In the genomic region with DNA sequence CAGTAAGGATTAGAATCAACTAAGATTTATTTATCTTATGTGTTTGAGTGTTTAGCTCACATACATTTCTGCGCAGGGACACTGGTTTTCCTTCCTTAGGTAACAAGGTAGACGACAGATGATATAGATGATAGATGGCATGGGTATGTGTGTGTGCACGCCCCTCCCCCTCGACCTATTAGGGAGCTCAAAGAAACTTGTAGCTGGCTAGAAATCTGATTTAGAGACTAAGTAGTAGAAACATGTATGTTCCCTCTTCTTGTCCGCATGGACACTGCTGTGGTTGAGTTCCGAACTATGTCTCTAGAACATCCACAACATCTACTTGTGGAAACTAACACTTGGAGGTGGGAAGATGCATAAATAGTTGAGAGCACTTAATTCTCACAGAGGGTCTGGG, we compare ENCODE assay signal across 8 mouse cellular contexts. TPM values are rescaled to one million over a fixed set of nuclear protein-coding genes. Genes with fewer than 3 reads are reported as not detected.
DNase-seq lines count a peak whose midpoint lies in the region; ATAC-seq lines count a peak whose summit lies in the region.

No protein-coding gene starts in this region.

- no peaks in the 10 kb centered on the region for H3K36me3 ChIP-seq in erythroblast, embryonic 14.5 days (ENCODE audit: control insufficient read depth)
- H3K36me3 ChIP-seq in liver, embryonic 13.5 days: no peaks in the 10 kb centered on the region

- ATAC-seq in erythroblast, adult 5-6 weeks (replicated peaks; ENCODE audit: low FRiP score, poor library complexity, severe bottlenecking): no peak
- ATAC-seq in liver, embryonic 13.5 days (ENCODE audit: low read depth): no peak

- no peaks in the 10 kb centered on the region for H3K9me3 ChIP-seq in erythroblast, embryonic 14.5 days (ENCODE audit: control insufficient read depth, low read length)
- no peaks in the 10 kb centered on the region for H3K9me3 ChIP-seq in liver, embryonic 13.5 days (replicated peaks)

- DNase-seq in thymus, postnatal 4 days: peak; percentile 14
- DNase-seq in thymus, postnatal 10 days (ENCODE audit: low spot score in 2 of 2): no peak
- no peak for DNase-seq in liver, embryonic 13.5 days
- no peak for DNase-seq in layer of hippocampus, adult 9-10 months (ENCODE audit: low spot score)
- no peak for DNase-seq in frontal cortex, postnatal 25 days (ENCODE audit: low spot score in 2 of 2)
- no peak for DNase-seq in right cerebral cortex, postnatal 36 days (ENCODE audit: low spot score in 2 of 2)

- no peaks in the 10 kb centered on the region for H3K27me3 ChIP-seq in erythroblast, embryonic 14.5 days (ENCODE audit: control insufficient read depth)
- no peaks in the 10 kb centered on the region for H3K27me3 ChIP-seq in liver, embryonic 13.5 days

- no peak overlapping the region for H3K27ac ChIP-seq in liver, embryonic 13.5 days

- peak overlapping the region; percentile 54; the same call in 1 of the 2 replicates for H3K9ac ChIP-seq in liver, embryonic 13.5 days

- 46% methylated on average over 6 of the region's 6 CpGs for WGBS in liver, embryonic 13.5 days (ENCODE audit: insufficient replicate concordance)

- peaks cover 4% of the 10 kb centered on the region for H3K4me1 ChIP-seq in erythroblast, embryonic 14.5 days (ENCODE audit: control insufficient read depth)
- H3K4me1 ChIP-seq in liver, embryonic 13.5 days (replicated peaks): no peaks in the 10 kb centered on the region

- H3K4me3 ChIP-seq in erythroblast, embryonic 14.5 days (replicated peaks): peak overlapping the region; percentile 61
- peak overlapping the region; percentile 55 for H3K4me3 ChIP-seq in liver, embryonic 13.5 days (replicated peaks)

- H3K4me2 ChIP-seq in liver, embryonic 13.5 days: peak overlapping the region; percentile 65

RNA-seq across cellular contexts. Expression of a gene that starts 46.5 kb away (rescaled TPM):
- polyA plus RNA-seq in erythroblast, embryonic 14.5 days (2012): not detected in 2 replicates
- 0.38 TPM in 1 of 2 replicates, not detected in the other for total RNA-seq in erythroblast, adult 5-6 weeks (2015; ENCODE audit: low replicate concordance)
- total RNA-seq in erythroblast, adult 5-6 weeks (2017; ENCODE audit: low replicate concordance): not detected in 2 replicates
- 0.03 and 0.10 TPM in 2 replicates for polyA plus RNA-seq in liver, embryonic 13.5 days (2015; fragmentation: Nextera tagmentation; extraction: Ambion mirVana)
